Mouse (Mus musculus): Measurements from ENCODE around the gene Crtc2.

DNA sequence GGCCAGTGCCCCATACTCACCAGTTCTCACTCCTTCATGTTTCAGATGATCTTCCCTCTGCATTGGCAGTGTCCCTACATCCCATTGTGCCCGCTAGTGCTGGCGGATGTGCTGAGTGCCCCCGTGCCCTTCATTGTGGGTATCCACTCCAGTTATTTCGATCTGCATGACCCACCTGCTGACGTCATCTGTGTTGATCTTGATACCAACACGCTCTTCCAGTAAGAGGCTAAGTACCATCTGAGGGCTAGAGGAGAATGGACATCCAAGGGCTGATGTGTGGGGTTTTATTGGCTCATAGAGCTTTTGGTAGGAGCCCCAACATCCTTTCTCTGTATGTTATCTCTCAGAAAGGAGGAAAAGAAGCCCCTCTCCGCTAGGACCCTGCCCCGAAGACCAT, 16.8 kb downstream of the Crtc2 start:
- TF ChIP-seq CTCF (IDR thresholded peaks at IDR 0.05; ENCODE audit: borderline replicate concordance, control insufficient read depth, extremely low read depth, insufficient read depth, low read length, poor library complexity) (no peak), POLR2A (IDR thresholded peaks at IDR 0.05; ENCODE audit: control insufficient read depth, extremely low read depth, insufficient read depth, low read length, poor library complexity) (no peak)

All from thymus, adult 2 months (tissue).